Comparison of ENCODE assay signal across 8 mouse cellular contexts in genomic region chr1:167414846-167415245, GRCm38 (mm10). TPM values are rescaled to one million over a fixed set of nuclear protein-coding genes. Genes with fewer than 3 reads are reported as not detected.
DNase-seq lines count a peak whose midpoint lies in the region; ATAC-seq and TF ChIP-seq lines count a peak whose summit lies in the region.

No protein-coding gene starts in this region.

- H3K9me3 ChIP-seq in liver, embryonic 14.5 days (ENCODE audit: control insufficient read depth, low read length), result no peaks in the 10 kb centered on the region

- 3% methylated on average over 7 of the region's 7 CpGs for WGBS in liver, embryonic 14.5 days (ENCODE audit: insufficient replicate concordance)

- peak; percentile 68 to 77 for DNase-seq in cerebellum, postnatal 36 days
- peak; percentile 76 for DNase-seq in gastrocnemius, adult 2 months
- DNase-seq in kidney, postnatal 10 days, result peak; percentile 84
- peak; percentile 36 to 45 (median 42) for DNase-seq in liver, embryonic 14.5 days (ENCODE audit: low read depth in 3 of 3, low spot score in 3 of 3)
- DNase-seq in ovary, postnatal 36 days (ENCODE audit: low spot score), result peak; percentile 66
- peak; percentile 68 for DNase-seq in thymus, postnatal 25 days

- no peak overlapping the region for H3K9ac ChIP-seq in liver, embryonic 14.5 days (replicated peaks)

- H3K27ac ChIP-seq in gastrocnemius, adult 2 months, result no peak overlapping the region
- no peak overlapping the region for H3K27ac ChIP-seq in liver, embryonic 14.5 days

- H3K4me3 ChIP-seq in gastrocnemius, adult 2 months, result no peak overlapping the region
- no peak overlapping the region for H3K4me3 ChIP-seq in liver, embryonic 14.5 days (ENCODE audit: insufficient read depth in 1 of 2, low read depth in 2 of 2, low read length in 2 of 2)

- no peak overlapping the region for H3K4me2 ChIP-seq in liver, embryonic 14.5 days (ENCODE audit: low read depth)

- peak; percentile 58 for ATAC-seq in CD4-positive, CD25-positive, alpha-beta regulatory T cell, adult 4 months
- peak; percentile 49 for ATAC-seq in activated CD4-positive, CD25-positive, alpha-beta regulatory T cell, adult 4 months
- ATAC-seq in liver, embryonic 14.5 days (ENCODE audit: insufficient read depth), result no peak

- peaks cover 4% of the 10 kb centered on the region; the same call in 1 of the 2 replicates for H3K27me3 ChIP-seq in liver, embryonic 14.5 days (ENCODE audit: control insufficient read depth, insufficient read depth, low read length)

- H3K4me1 ChIP-seq in liver, embryonic 14.5 days (replicated peaks; ENCODE audit: control insufficient read depth in 2 of 2, insufficient read depth in 2 of 2, low read length in 1 of 2), result no peaks in the 10 kb centered on the region

- H3K36me3 ChIP-seq in liver, embryonic 14.5 days (replicated peaks; ENCODE audit: control insufficient read depth, insufficient read depth, low read depth), result no peaks in the 10 kb centered on the region

- TF ChIP-seq EP300 in liver, embryonic 14.5 days (IDR thresholded peaks at IDR 0.05; ENCODE audit: low read depth), result no peak

- no peak; the same call in 1 of the 2 replicates for TF ChIP-seq CTCF in gastrocnemius, adult 2 months (IDR thresholded peaks at IDR 0.05)
- TF ChIP-seq CTCF in liver, embryonic 14.5 days (IDR thresholded peaks at IDR 0.05; ENCODE audit: low read depth), result peak; percentile 84

- intact Hi-C loops in gastrocnemius, adult 2 months (cut with DNase I), result loop anchor here (1.0 kb wide), 2 partner anchors 222 to 230 kb away; no protein-coding TSS in a partner anchor

RNA-seq across cellular contexts. Expression of gene Mgst3, which starts 21.2 kb away (rescaled TPM):
- polyA plus RNA-seq in CD4-positive, CD25-positive, alpha-beta regulatory T cell, adult 4 months (2017; shearing (Covaris generic)), result 1 to 10 TPM; 3.8 to 5.1 TPM
- 1 to 10 TPM; 1.5 to 2.6 TPM for polyA plus RNA-seq in activated CD4-positive, CD25-positive, alpha-beta regulatory T cell, adult 4 months (2017; shearing (Covaris generic))
- 100 to 1,000 TPM; 147 to 151 TPM for total RNA-seq in gastrocnemius, adult 2 months (2021)
- polyA plus RNA-seq in liver, embryonic 14.5 days (2012; rRNA removed), result 330 and 468 TPM in 2 replicates
- polyA plus RNA-seq in liver, embryonic 14.5 days (2014; fragmentation: Nextera tagmentation; extraction: Ambion mirVana), result 596 and 611 TPM in 2 replicates

RNA-seq across cellular contexts. Expression of gene Lrrc52, which starts 51.7 kb away (rescaled TPM):
- polyA plus RNA-seq in CD4-positive, CD25-positive, alpha-beta regulatory T cell, adult 4 months (2017; shearing (Covaris generic)), result not detected
- not detected for polyA plus RNA-seq in activated CD4-positive, CD25-positive, alpha-beta regulatory T cell, adult 4 months (2017; shearing (Covaris generic))
- total RNA-seq in gastrocnemius, adult 2 months (2021), result 10 to 100 TPM in 1 of 2 experiments, 1 to 10 TPM in 1; 6.5 to 13.1 TPM
- polyA plus RNA-seq in liver, embryonic 14.5 days (2012; rRNA removed), result 0.02 TPM in 1 of 2 replicates, not detected in the other
- 0.16 TPM in 1 of 2 replicates, not detected in the other for polyA plus RNA-seq in liver, embryonic 14.5 days (2014; fragmentation: Nextera tagmentation; extraction: Ambion mirVana)

Comparison
In these comparisons a context has a peak if more than half of its experiments do, and no peak if none do; other contexts are left out.
1. RNA of gene Mgst3, which starts 21.2 kb away (polyA plus RNA-seq): 330 to 611 TPM in liver, embryonic 14.5 days; 3.8 to 5.1 TPM in CD4-positive, CD25-positive, alpha-beta regulatory T cell, adult 4 months and 1.5 to 2.6 TPM in activated CD4-positive, CD25-positive, alpha-beta regulatory T cell, adult 4 months; every median in the first group is over 10 times any median in the second.
2. Peak in every context shown above with its lines, with median percentiles within 50 percentile points of each other: DNase-seq.